Mouse (Mus musculus) liver, embryonic 14.5 days (tissue): ENCODE measurements around the gene Teddm1b. TPM values are rescaled to one million over a fixed set of nuclear protein-coding genes. Genes with fewer than 3 reads are reported as not detected.

Experiments
- ATAC-seq: fragments of 200-750 bp; cut with Nextera tagmentation; 2 replicates; pipeline ENCODE4 v1.8.0; 2017; ENCODE audit warnings: moderate number of reproducible peaks, mild to moderate bottlenecking, moderate library complexity; ENCODE audit not compliant: insufficient read depth
- DNase-seq, 3 experiments: peaks; one replicate each; pipeline ENCODE4 v3.0.0-alpha.2; 2012 to 2013; ENCODE audit warnings: low read depth in 3 of 3, low spot score in 3 of 3
- H3K27ac ChIP-seq: fragments of 300-500 bp; sonication (generic); 2 replicates; pipeline ENCODE4 v1.5.1; 2014; ENCODE audit warnings: moderate library complexity, mild to moderate bottlenecking, control low read depth, inconsistent platforms
- H3K27me3 ChIP-seq: fragments of 300-500 bp; sonication (generic); 2 replicates; pipeline ENCODE4 v1.6.1; 2014; ENCODE audit warnings: mild to moderate bottlenecking, low read length, moderate library complexity; ENCODE audit not compliant: control insufficient read depth, insufficient read depth
- H3K36me3 ChIP-seq: fragments of 300-500 bp; sonication (generic); replicated peaks from 2 replicates; pipeline ENCODE4 v1.6.1; 2014; ENCODE audit warnings: low read depth; ENCODE audit not compliant: control insufficient read depth, insufficient read depth
- H3K4me1 ChIP-seq, 2 experiments: fragments of 200-500 bp in 1 of 2; fragments of 300-500 bp in 1 of 2; sonication (generic) in 1 of 2; replicated peaks; 2 replicates each; pipeline ENCODE4 v1.6.1; 2012 to 2014; ENCODE audit warnings: antibody characterized with exemption in 1 of 2, inconsistent platforms in 1 of 2, low read length in 1 of 2; ENCODE audit not compliant: control insufficient read depth in 2 of 2, insufficient read depth in 2 of 2
- H3K4me2 ChIP-seq: fragments of 300-500 bp; sonication (generic); 2 replicates; pipeline ENCODE4 v1.6.1; 2014; ENCODE audit warnings: low read depth, mild to moderate bottlenecking, control low read depth, moderate library complexity
- H3K4me3 ChIP-seq, 2 experiments: fragments of 200-500 bp in 1 of 2; fragments of 300-500 bp in 1 of 2; sonication (generic) in 1 of 2; 2 replicates each; pipeline ENCODE4 v1.5.1; 2012 to 2014; ENCODE audit warnings: low read depth in 2 of 2, low read length in 2 of 2, mild to moderate bottlenecking in 2 of 2, control low read depth in 1 of 2, inconsistent platforms in 1 of 2, moderate library complexity in 1 of 2; ENCODE audit not compliant: insufficient read depth in 1 of 2
- H3K9ac ChIP-seq: fragments of 300-500 bp; sonication (generic); replicated peaks from 2 replicates; pipeline ENCODE4 v1.6.1; 2014; ENCODE audit warnings: mild to moderate bottlenecking, control low read depth, moderate library complexity
- H3K9me3 ChIP-seq: fragments of 300-500 bp; sonication (generic); 2 replicates; pipeline ENCODE4 v1.6.1; 2016; ENCODE audit warnings: low read length, mixed read lengths; ENCODE audit not compliant: control insufficient read depth
- CTCF ChIP-seq: IDR thresholded peaks from 2 replicates; pipeline ENCODE4 v1.5.1; 2016; ENCODE audit warnings: antibody characterized with exemption, low read depth, control low read depth
- EP300 ChIP-seq: IDR thresholded peaks from 2 replicates; pipeline ENCODE4 v1.6.1; 2016; ENCODE audit warnings: antibody characterized with exemption, low read depth
- WGBS: fragments of 180-500 bp; shearing (Covaris S2); extraction: QIAGEN DNeasy Blood & Tissue Kit; methylation state at CpG from one replicate; pipeline ENCODE4 v1.1.7; 2014; ENCODE audit not compliant: insufficient replicate concordance; 5-methylcytosine and 5-hydroxymethylcytosine counted together
- polyA plus RNA-seq, 2 experiments: library from polyadenylated mRNA; depleted of rRNA in 1 of 2; stranded (reverse) in 1 of 2; unstranded in 1 of 2; fragments of >200 nt; fragmentation: Nextera tagmentation in 1 of 2; extraction: Ambion mirVana in 1 of 2; gene quantifications; 2 replicates each; pipeline versions ENCODE4 v1.2.1 to v1.2.3; 2012 to 2014

Teddm1b gene
- polyA plus RNA-seq, 2 experiments: 0.08 TPM; not detected in 1

- peak in 1 of 3 experiments; percentile 37 for DNase-seq
- peak overlapping the region; percentile 75 to 77 for H3K4me3 ChIP-seq
- WGBS: 3% methylated on average over 25 of the region's 25 CpGs
- H3K4me2 ChIP-seq: peak overlapping the region; percentile 83
- no peak for ATAC-seq
- H3K4me1 ChIP-seq: peaks cover 10 to 13% of the 10 kb centered on the region in 2 experiments
- TF ChIP-seq EP300: no peak
- TF ChIP-seq CTCF: no peak
- H3K9ac ChIP-seq: peak overlapping the region; percentile 88
- no peaks in the 10 kb centered on the region for H3K27me3 ChIP-seq
- H3K27ac ChIP-seq: peak overlapping the region; percentile 94
- H3K36me3 ChIP-seq: peaks cover 37% of the 10 kb centered on the region
- no peaks in the 10 kb centered on the region for H3K9me3 ChIP-seq
These were observed 26.9 kb downstream of the Teddm1b start for GRCm38 (mm10) chr1:153900860-153901730.

GRCm38 (mm10) chr1:153903006-153903405 lies 28.9 kb downstream of the Teddm1b start:
- Histone ChIP-seq H3K9ac (no peak overlapping the region), H3K36me3 (peaks cover 56% of the 10 kb centered on the region), H3K9me3 (no peaks in the 10 kb centered on the region), H3K4me1 (peaks cover 10 to 13% of the 10 kb centered on the region in 2 experiments), H3K4me2 (no peak overlapping the region), H3K27me3 (no peaks in the 10 kb centered on the region), H3K4me3 (no peak overlapping the region), H3K27ac (no peak overlapping the region)
- 92% methylated on average over 13 of the region's 13 CpGs for WGBS
- ATAC-seq (no peak), DNase-seq (no peak)
- TF ChIP-seq EP300 (no peak), CTCF (no peak)

- Histone ChIP-seq H3K36me3 (peaks cover 67% of the 10 kb centered on the region), H3K27ac (no peak overlapping the region), H3K4me1 (peaks cover 4% of the 10 kb centered on the region in 2 experiments; a peak in 3 of 4 replicates), H3K4me2 (no peak overlapping the region), H3K4me3 (no peak overlapping the region), H3K9ac (no peak overlapping the region), H3K9me3 (no peaks in the 10 kb centered on the region), H3K27me3 (no peaks in the 10 kb centered on the region)
- no peak for ATAC-seq
- TF ChIP-seq CTCF (no peak), EP300 (no peak)
- no peak for DNase-seq
- 89% methylated on average over 14 of the region's 14 CpGs for WGBS
These were observed 30.1 kb downstream of the Teddm1b start for GRCm38 (mm10) chr1:153904236-153904635.

DNA sequence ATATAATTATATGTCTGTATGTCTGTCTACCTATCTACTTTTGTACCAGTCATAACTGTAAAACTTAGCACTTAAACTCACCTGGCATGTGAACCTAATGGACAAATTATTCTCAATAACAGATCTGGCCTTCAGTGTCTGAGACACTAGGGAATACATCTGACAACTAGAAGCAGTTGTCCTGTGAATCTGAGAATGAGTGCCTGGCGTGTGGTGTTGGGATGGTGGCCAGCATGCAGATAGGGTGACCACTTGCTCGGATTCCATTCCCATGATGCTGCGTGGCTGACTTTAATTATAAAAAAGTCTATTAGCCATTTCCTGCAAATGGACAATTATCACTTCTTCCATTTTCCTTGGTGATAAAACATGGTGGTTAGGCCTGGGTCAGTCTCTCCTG lies 31.7 kb downstream of the Teddm1b start:
- no peak overlapping the region for H3K27ac ChIP-seq
- H3K27me3 ChIP-seq: no peaks in the 10 kb centered on the region
- H3K4me1 ChIP-seq: peaks cover 3 to 11% of the 10 kb centered on the region in 2 experiments; a peak in 3 of 4 replicates
- H3K4me2 ChIP-seq: no peak overlapping the region
- ATAC-seq: no peak
- DNase-seq: no peak
- WGBS: 83% methylated on average over 3 of the region's 3 CpGs
- H3K9me3 ChIP-seq: no peaks in the 10 kb centered on the region
- peaks cover 80% of the 10 kb centered on the region for H3K36me3 ChIP-seq
- no peak for TF ChIP-seq EP300
- no peak for TF ChIP-seq CTCF
- no peak overlapping the region for H3K4me3 ChIP-seq
- no peak overlapping the region for H3K9ac ChIP-seq

- no peak for ATAC-seq
- 84% methylated on average over 6 of the region's 6 CpGs for WGBS
- TF ChIP-seq CTCF (no peak), EP300 (no peak)
- DNase-seq: no peak
- no peaks in the 10 kb centered on the region for H3K27me3 ChIP-seq
- H3K9me3 ChIP-seq: no peaks in the 10 kb centered on the region
- H3K27ac ChIP-seq: no peak overlapping the region
- peaks cover 0 to 8% of the 10 kb centered on the region in 2 experiments; a peak in 2 of 4 replicates for H3K4me1 ChIP-seq
- H3K4me2 ChIP-seq: no peak overlapping the region
- no peak overlapping the region for H3K4me3 ChIP-seq
- H3K9ac ChIP-seq: no peak overlapping the region
- H3K36me3 ChIP-seq: peaks cover 71% of the 10 kb centered on the region
These were observed 34.1 kb downstream of the Teddm1b start for GRCm38 (mm10) chr1:153908208-153908607.
